7 mouse cellular contexts compared by ENCODE assay signal in the genomic region with DNA sequence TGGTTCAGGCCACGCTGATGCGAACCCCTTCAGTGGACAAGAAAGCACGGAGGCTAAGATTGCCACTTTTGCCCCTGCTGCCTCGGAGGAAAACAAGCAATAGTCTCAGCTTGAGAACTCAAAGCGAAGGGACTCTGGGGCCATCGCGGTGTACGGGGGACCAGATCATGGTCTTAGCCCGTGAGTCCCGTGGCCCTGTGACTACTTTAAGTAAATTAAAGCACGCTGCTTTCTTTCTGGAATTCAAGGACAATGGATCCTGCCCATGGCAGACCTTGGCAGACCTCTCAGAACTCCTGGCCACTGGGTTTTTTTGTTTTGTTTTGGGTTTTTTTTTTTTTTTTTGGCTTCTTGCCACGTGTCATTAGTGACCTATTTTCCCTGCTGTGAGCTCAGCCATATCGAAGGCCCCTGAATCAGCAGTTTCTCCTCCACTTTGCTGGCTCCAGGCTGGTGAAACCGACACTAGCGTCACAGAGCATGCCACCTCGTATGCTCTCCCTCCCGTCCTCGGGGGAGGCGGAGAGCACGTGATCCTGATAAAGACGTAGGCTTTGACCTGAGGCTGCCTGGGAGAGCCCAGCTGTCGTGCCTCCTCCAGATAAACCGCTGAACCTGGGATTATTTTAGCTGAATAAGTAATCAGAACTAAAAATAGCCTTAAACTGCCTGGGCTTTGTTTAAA.
A peak's percentile ranks its signal among the peaks of the same experiment; 100 is the strongest.
DNase-seq lines count a peak whose midpoint lies in the region; ATAC-seq and TF ChIP-seq lines count a peak whose summit lies in the region.

No protein-coding gene starts in this region.

- peak overlapping the region; percentile 29; the same call in 1 of the 2 replicates for H3K9ac ChIP-seq in forebrain, embryonic 14.5 days (ENCODE audit: low read length)

- peak; percentile 97 for ATAC-seq in G1E (ENCODE audit: extremely low read depth, insufficient number of reproducible peaks, low FRiP score, poor library complexity, severe bottlenecking)
- ATAC-seq in forebrain, embryonic 14.5 days: peak; percentile 94

- no peaks in the 10 kb centered on the region for H3K36me3 ChIP-seq in G1E (replicated peaks)
- H3K36me3 ChIP-seq in forebrain, embryonic 14.5 days (ENCODE audit: control insufficient read depth, insufficient read depth, low read length): no peaks in the 10 kb centered on the region

- H3K27me3 ChIP-seq in G1E (ENCODE audit: insufficient read depth, low read length): peaks cover 41% of the 10 kb centered on the region
- no peaks in the 10 kb centered on the region for H3K27me3 ChIP-seq in forebrain, embryonic 14.5 days (replicated peaks; ENCODE audit: control insufficient read depth, insufficient read depth, low read length)

- intact Hi-C loops in heart, postnatal 10 days (cut with DNase I): loop anchor here (2.0 kb wide), 2 partner anchors 196 to 264 kb away; no protein-coding TSS in a partner anchor

- TF ChIP-seq CTCF in G1E (IDR thresholded peaks at IDR 0.05; ENCODE audit: low read depth, low read length): no peak

- H3K27ac ChIP-seq in forebrain, embryonic 14.5 days (ENCODE audit: low read depth, low read length): peak overlapping the region; percentile 48; the same call in 1 of the 2 replicates

- peak; percentile 80 for DNase-seq in G1E (ENCODE audit: low spot score)
- peak; percentile 76 to 91 for DNase-seq in adrenal gland, adult (ENCODE audit: inconsistent age in 2 of 2, low spot score in 1 of 2)
- peak; percentile 84 for DNase-seq in forebrain, embryonic 14.5 days (ENCODE audit: low spot score)
- DNase-seq in heart, postnatal 10 days: peak; percentile 79 to 84
- DNase-seq in kidney, postnatal 10 days: peak; percentile 76
- DNase-seq in lung, postnatal 25 days (ENCODE audit: low spot score): peak; percentile 57
- DNase-seq in right cerebral cortex, postnatal 4 days: peak; percentile 33

- H3K4me3 ChIP-seq in G1E (ENCODE audit: low read depth, low read length): no peak overlapping the region; the same call in 1 of the 2 replicates
- no peak overlapping the region for H3K4me3 ChIP-seq in forebrain, embryonic 14.5 days (ENCODE audit: low read depth, low read length)

- H3K4me2 ChIP-seq in forebrain, embryonic 14.5 days (ENCODE audit: low read length): peak overlapping the region; percentile 37

- H3K9me3 ChIP-seq in G1E (replicated peaks): peaks cover 3% of the 10 kb centered on the region; the same call in 1 of the 2 replicates
- no peaks in the 10 kb centered on the region for H3K9me3 ChIP-seq in forebrain, embryonic 14.5 days (replicated peaks; ENCODE audit: control insufficient read depth, low read length)

- H3K4me1 ChIP-seq in G1E (ENCODE audit: insufficient read depth, low read depth, low read length): peaks cover 41% of the 10 kb centered on the region
- peaks cover 6% of the 10 kb centered on the region; the same call in 1 of the 2 replicates for H3K4me1 ChIP-seq in forebrain, embryonic 14.5 days (ENCODE audit: control insufficient read depth, insufficient read depth, low read length)

- WGBS in forebrain, embryonic 14.5 days: 20% methylated on average over 23 of the region's 23 CpGs

Comparison
In these comparisons a context has a peak if more than half of its experiments do, and no peak if none do; other contexts are left out.
1. DNase-seq: peak in every context shown above with its lines; median percentile 84 in forebrain, embryonic 14.5 days; 84 in adrenal gland, adult; 82 in heart, postnatal 10 days; 80 in G1E; 76 in kidney, postnatal 10 days; 57 in lung, postnatal 25 days; 33 in right cerebral cortex, postnatal 4 days.